Mouse (Mus musculus): Measurements from ENCODE around the gene Fkbp11. TPM values are rescaled to one million over a fixed set of nuclear protein-coding genes. Genes with fewer than 3 reads are reported as not detected.

The Fkbp11 gene
- 39.2 and 42.9 TPM in 2 replicates for polyA plus RNA-seq (2015; fragmentation: Nextera tagmentation; extraction: Ambion mirVana)

DNA sequence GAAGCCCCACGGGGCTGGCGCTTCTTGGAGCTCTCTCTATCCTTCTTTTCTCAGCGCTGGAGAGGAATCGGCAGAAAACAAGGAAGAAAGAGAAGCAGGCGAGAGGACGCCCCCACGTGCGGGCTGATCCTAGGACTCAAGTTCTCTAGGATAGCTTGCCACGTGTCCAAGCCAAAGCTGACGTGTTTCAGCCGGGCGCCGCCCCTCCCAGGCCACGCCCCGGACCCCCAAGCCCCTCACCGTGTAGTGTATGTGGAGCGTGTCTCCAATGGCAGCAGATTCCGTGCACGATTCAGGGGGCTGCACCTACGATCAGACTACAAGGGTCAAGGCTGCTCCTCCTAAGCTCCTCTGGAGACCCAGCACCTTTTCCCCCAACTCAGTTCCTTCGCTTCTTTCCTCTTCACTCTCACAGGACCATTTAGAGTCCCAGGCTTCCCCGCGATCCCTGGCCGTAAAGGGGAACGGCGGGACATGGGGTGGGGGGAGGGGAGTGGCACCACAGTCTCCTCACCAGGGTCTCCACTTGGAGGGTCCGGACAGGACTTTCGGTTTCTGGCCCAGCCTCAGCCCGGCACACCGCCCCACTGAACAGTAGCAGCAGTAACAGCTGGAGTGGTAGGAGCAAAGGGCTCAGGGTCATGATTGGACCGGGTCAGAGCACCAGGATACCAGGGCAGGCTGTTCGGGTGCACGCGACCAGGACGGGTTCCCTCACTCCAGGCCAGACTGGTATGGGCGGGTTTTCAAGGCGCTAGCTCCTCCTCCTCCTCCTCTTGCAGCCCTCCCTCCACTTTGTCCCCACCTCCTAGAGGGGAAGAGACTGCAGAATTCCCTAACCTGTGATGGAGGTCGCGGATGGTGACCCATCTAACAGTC, at the start of gene Fkbp11:
TSS of gene Fkbp11 (minus strand) at position 756 of the 879 bp plus-strand sequence.

GRCm38 (mm10) chr15:98777762-98778161, 49.8 kb upstream of the Fkbp11 start, which contains the start of gene Wnt10b:
TSS of gene Wnt10b (minus strand) at chr15:98778150.

DNA sequence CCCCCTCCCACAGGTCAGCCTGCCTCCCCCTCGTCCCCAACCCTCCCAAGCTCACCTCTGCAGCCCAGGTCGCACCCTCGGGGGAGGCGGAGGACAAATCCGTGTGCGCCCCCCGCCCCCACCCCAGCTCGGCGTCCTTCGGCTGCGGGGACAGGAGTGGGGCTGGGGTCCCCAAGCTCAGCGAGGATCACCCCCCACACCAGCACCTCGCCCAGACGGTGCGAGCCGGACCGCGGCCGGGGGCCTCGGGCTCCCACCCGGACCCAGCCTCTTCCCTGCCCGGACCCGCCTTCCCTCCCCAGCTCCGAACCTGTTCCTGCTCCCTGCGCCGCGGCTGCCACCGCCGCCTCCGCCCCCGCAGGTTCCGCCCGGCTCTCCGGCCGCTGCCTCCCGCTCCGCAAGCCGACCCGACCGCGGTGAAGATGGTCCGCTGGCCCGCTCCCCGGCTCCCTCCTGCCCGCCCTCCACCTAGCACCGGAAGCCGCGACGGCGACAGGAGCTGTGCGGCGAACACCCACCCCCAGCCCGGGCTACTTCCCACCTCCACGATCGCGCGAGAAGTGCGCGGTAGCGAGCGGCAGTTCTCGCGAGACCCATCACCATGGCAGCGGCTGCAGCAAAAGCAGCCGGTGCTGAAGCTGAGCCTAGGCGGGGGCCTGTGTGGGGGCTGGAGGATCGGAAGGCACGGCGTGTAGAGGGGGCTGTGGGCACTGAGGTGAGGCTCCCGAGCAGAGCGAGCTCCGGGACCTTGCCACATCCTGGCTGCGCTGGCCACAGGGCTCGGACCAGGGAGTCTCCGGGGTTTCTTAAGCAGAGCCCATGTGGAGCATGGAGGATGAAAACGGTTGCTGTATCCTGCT, 34.9 kb upstream of the Fkbp11 start, which contains the start of gene Arf3:
TSS of gene Arf3 (minus strand) at position 545 of the 860 bp plus-strand sequence.

GRCm38 (mm10) chr15:98707766-98708372, 20.1 kb downstream of the Fkbp11 start, which contains the start of gene Ccdc65:
TSS of gene Ccdc65 (plus strand) at chr15:98708207.

GRCm38 (mm10) chr15:98676940-98677728, 50.9 kb downstream of the Fkbp11 start, which contains the start of gene Rnd1:
TSS of gene Rnd1 (minus strand) at chr15:98677461.

Other genes with a start within 250 kb of the Fkbp11 start
- gene Lalba, start 245.5 kb downstream of the Fkbp11 start, polyA plus RNA-seq (2015; fragmentation: Nextera tagmentation; extraction: Ambion mirVana), result not detected in 2 replicates
- not detected in 2 replicates for gene Olfr279, start 235.8 kb downstream of the Fkbp11 start, polyA plus RNA-seq (2015; fragmentation: Nextera tagmentation; extraction: Ambion mirVana)
- gene Kansl2, start 193.9 kb downstream of the Fkbp11 start, polyA plus RNA-seq (2015; fragmentation: Nextera tagmentation; extraction: Ambion mirVana), result 47.3 and 47.6 TPM in 2 replicates
- 26.1 and 27.2 TPM in 2 replicates for gene Ccnt1, start 157.3 kb downstream of the Fkbp11 start, polyA plus RNA-seq (2015; fragmentation: Nextera tagmentation; extraction: Ambion mirVana)
- gene 4930415O20Rik, start 157.2 kb downstream of the Fkbp11 start, polyA plus RNA-seq (2015; fragmentation: Nextera tagmentation; extraction: Ambion mirVana), result not detected in 2 replicates
- 5.0 and 5.8 TPM in 2 replicates for gene Adcy6, start 118.1 kb downstream of the Fkbp11 start, polyA plus RNA-seq (2015; fragmentation: Nextera tagmentation; extraction: Ambion mirVana)
- gene Cacnb3, start 97.4 kb downstream of the Fkbp11 start, polyA plus RNA-seq (2015; fragmentation: Nextera tagmentation; extraction: Ambion mirVana), result 17.3 and 20.5 TPM in 2 replicates
- 11.6 and 12.9 TPM in 2 replicates for gene Ddx23, start 65.3 kb downstream of the Fkbp11 start, polyA plus RNA-seq (2015; fragmentation: Nextera tagmentation; extraction: Ambion mirVana)
- gene Rnd1, start 50.7 kb downstream of the Fkbp11 start, polyA plus RNA-seq (2015; fragmentation: Nextera tagmentation; extraction: Ambion mirVana), result 0.63 and 1.3 TPM in 2 replicates
- gene Ccdc65, start 20.0 kb downstream of the Fkbp11 start, polyA plus RNA-seq (2015; fragmentation: Nextera tagmentation; extraction: Ambion mirVana), result 4.9 and 5.3 TPM in 2 replicates
- gene Arf3, start 35.0 kb upstream of the Fkbp11 start, polyA plus RNA-seq (2015; fragmentation: Nextera tagmentation; extraction: Ambion mirVana), result 24.2 and 25.3 TPM in 2 replicates
- 0.58 and 1.1 TPM in 2 replicates for gene Wnt10b, start 50.0 kb upstream of the Fkbp11 start, polyA plus RNA-seq (2015; fragmentation: Nextera tagmentation; extraction: Ambion mirVana)
- gene Wnt1, start 61.7 kb upstream of the Fkbp11 start, polyA plus RNA-seq (2015; fragmentation: Nextera tagmentation; extraction: Ambion mirVana), result 0.12 TPM in 1 of 2 replicates, not detected in the other
- not detected in 2 replicates for gene Ddn, start 81.3 kb upstream of the Fkbp11 start, polyA plus RNA-seq (2015; fragmentation: Nextera tagmentation; extraction: Ambion mirVana)
- gene Prkag1, start 103.3 kb upstream of the Fkbp11 start, polyA plus RNA-seq (2015; fragmentation: Nextera tagmentation; extraction: Ambion mirVana), result 54.6 and 55.4 TPM in 2 replicates
- 5.1 TPM in 2 replicates for gene Kmt2d, start 143.0 kb upstream of the Fkbp11 start, polyA plus RNA-seq (2015; fragmentation: Nextera tagmentation; extraction: Ambion mirVana)
- gene Rhebl1, start 166.3 kb upstream of the Fkbp11 start, polyA plus RNA-seq (2015; fragmentation: Nextera tagmentation; extraction: Ambion mirVana), result 3.6 TPM in 2 replicates
- gene Dhh, start 170.3 kb upstream of the Fkbp11 start, polyA plus RNA-seq (2015; fragmentation: Nextera tagmentation; extraction: Ambion mirVana), result 0.48 and 0.96 TPM in 2 replicates
- gene Lmbr1l, start 190.0 kb upstream of the Fkbp11 start, polyA plus RNA-seq (2015; fragmentation: Nextera tagmentation; extraction: Ambion mirVana), result 8.2 and 10.4 TPM in 2 replicates
- 735 and 945 TPM in 2 replicates for gene Tuba1b, start 206.4 kb upstream of the Fkbp11 start, polyA plus RNA-seq (2015; fragmentation: Nextera tagmentation; extraction: Ambion mirVana)
- not detected in 2 replicates for gene Gm49450, start 225.4 kb upstream of the Fkbp11 start, polyA plus RNA-seq (2015; fragmentation: Nextera tagmentation; extraction: Ambion mirVana)
- gene Tuba1a, start 225.5 kb upstream of the Fkbp11 start, polyA plus RNA-seq (2015; fragmentation: Nextera tagmentation; extraction: Ambion mirVana), result 867 and 1,181 TPM in 2 replicates